Mouse (Mus musculus): ENCODE measurements around the gene Rere.

GRCm38 (mm10) chr4:150355801-150356200, 74.4 kb downstream of the Rere start:
- TF ChIP-seq CTCF (IDR thresholded peaks at IDR 0.05; ENCODE audit: low read depth) (no peak), EP300 (optimal IDR thresholded peaks at IDR 0.05) (no peak)
